Mouse (Mus musculus) lung, embryonic 15.5 days (tissue): Measurements from ENCODE around the gene Lingo2. TPM values are rescaled to one million over a fixed set of nuclear protein-coding genes. Genes with fewer than 3 reads are reported as not detected.

Source experiments
- ATAC-seq: fragments of 200-750 bp; cut with Nextera tagmentation; 2 replicates; pipeline ENCODE4 v1.8.0; 2017; ENCODE audit warnings: moderate number of reproducible peaks, borderline replicate concordance; ENCODE audit not compliant: low FRiP score, low TSS enrichment; ENCODE audit errors: extremely low read depth
- H3K27ac ChIP-seq: fragments of 300-500 bp; sonication (generic); 2 replicates; pipeline ENCODE4 v1.5.1; 2015; ENCODE audit warnings: moderate library complexity, mild to moderate bottlenecking, inconsistent platforms
- H3K27me3 ChIP-seq: fragments of 300-500 bp; sonication (generic); 2 replicates; pipeline ENCODE4 v1.6.1; 2015; ENCODE audit warnings: inconsistent platforms
- H3K36me3 ChIP-seq: fragments of 300-500 bp; sonication (generic); 2 replicates; pipeline ENCODE4 v1.6.1; 2015; ENCODE audit warnings: inconsistent platforms
- H3K4me1 ChIP-seq: fragments of 300-500 bp; sonication (generic); 2 replicates; pipeline ENCODE4 v1.6.1; 2015; ENCODE audit warnings: inconsistent platforms
- H3K4me2 ChIP-seq: fragments of 300-500 bp; sonication (generic); 2 replicates; pipeline ENCODE4 v1.6.1; 2015; ENCODE audit warnings: inconsistent platforms, mild to moderate bottlenecking, moderate library complexity
- H3K4me3 ChIP-seq: fragments of 300-500 bp; sonication (generic); 2 replicates; pipeline ENCODE4 v1.5.1; 2015; ENCODE audit warnings: mild to moderate bottlenecking, inconsistent platforms
- H3K9ac ChIP-seq: fragments of 300-500 bp; sonication (generic); 2 replicates; pipeline ENCODE4 v1.6.1; 2015; ENCODE audit warnings: inconsistent platforms
- H3K9me3 ChIP-seq: fragments of 300-500 bp; sonication (generic); 2 replicates; pipeline ENCODE4 v1.6.1; 2016; ENCODE audit warnings: inconsistent platforms
- WGBS: fragments of 180-500 bp; shearing (Covaris S2); methylation state at CpG from one replicate; pipeline ENCODE4 v1.1.7; 2015; 5-methylcytosine and 5-hydroxymethylcytosine counted together
- polyA plus RNA-seq: library from polyadenylated mRNA; unstranded; fragments of >200 nt; fragmentation: Nextera tagmentation; extraction: Ambion mirVana; gene quantifications from 2 replicates; pipeline ENCODE4 v1.2.1, GENCODE M21; 2015

Lingo2 gene
- 0.54 and 0.57 TPM in 2 replicates for polyA plus RNA-seq

- no peaks in the 10 kb centered on the region for H3K9me3 ChIP-seq
- peaks cover 57% of the 10 kb centered on the region for H3K27me3 ChIP-seq
Observed at GRCm38 (mm10) chr4:36951150-36951954, at the start of gene Lingo2. Lingo2 (minus strand) TSS chr4:36951747.

DNA sequence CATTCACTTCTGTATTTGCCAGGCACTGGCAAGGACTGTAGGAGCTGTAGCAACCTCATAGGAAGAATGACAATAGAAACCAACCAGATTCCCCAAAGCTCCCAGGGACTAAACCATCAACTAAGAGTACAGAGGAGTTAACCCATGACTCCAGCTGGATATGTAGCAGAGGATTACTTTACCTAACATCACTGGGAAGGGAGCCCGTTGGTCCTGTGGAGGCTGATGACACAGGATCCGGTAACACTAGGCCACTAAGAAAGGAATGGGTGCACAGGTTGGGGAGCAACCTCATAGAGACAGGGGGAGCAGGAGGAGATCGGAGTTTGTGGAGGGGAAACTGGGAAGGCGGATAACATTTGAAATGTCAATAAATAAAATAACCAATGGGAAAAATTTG, 21.8 kb upstream of the Lingo2 start:
- 80% methylated on average over 4 of the region's 4 CpGs for WGBS

More at GRCm38 (mm10) chr4:36951150-36951954, at the start of gene Lingo2:
- peak; percentile 59; the same call in 1 of the 2 replicates for ATAC-seq
- Histone ChIP-seq H3K27ac (no peak within 1 kb of the TSS), H3K4me1 (peaks cover 20% of the 10 kb centered on the region; the same call in 1 of the 2 replicates), H3K9ac (0 out of 2 replicates have a peak within 1 kb of the TSS, but pooled peaks have one; percentile 16), H3K4me3 (peak within 1 kb of the TSS; percentile 47), H3K4me2 (peak within 1 kb of the TSS; percentile 95), H3K36me3 (no peaks in the 10 kb centered on the region)
- 1% methylated on average over 60 of the region's 61 CpGs for WGBS

DNA sequence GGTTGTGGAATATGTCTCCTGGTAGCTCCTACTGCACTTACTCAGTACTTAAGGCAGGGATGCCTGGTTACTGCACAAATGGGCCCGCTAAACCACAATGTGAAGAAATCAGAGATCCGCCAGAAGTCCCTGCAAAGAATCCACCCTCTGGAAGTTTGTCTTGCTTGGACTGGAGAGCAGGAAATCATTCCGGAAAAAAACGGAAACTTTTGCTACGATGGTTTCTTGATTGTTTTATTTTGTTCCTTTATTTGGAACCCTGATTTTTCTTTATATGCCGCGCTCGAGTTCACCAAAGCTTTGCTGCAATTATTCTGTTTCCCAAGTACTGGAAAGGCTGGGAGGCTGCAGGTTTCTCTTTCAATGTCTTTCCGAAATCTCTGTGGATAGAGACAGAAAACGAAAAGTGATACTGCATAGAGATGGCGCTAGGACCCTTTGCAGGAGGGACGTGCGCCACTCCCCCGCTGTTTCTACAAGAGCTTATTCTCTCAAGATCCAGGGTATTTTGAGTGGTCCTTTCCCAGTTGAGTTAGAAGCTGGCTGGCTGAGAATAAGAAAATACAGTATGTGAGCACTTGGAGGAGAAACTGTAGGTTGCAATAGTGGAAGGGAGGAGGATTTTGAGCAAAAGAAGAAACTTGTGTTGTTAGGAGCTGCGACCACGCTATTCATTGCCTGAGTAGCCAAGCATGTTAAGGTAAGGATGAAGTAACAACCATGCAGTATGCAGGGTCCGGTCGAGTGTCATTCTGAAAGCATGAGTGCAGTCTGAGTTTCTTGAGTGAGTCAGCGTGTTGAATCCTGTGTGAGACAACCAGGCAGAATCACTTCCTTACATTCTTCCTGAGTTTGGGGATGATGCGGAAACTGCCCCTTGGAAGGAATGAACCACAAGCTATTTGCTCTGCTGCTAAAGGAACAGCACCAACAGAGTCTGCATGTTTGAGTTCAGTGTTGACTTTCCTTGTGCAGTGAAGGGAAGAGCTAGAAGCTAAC, 1.2 kb upstream of the Lingo2 start:
- Histone ChIP-seq H3K9me3 (no peaks in the 10 kb centered on the region), H3K4me1 (peaks cover 20% of the 10 kb centered on the region; the same call in 1 of the 2 replicates), H3K4me3 (peak overlapping the region; percentile 47), H3K36me3 (no peaks in the 10 kb centered on the region), H3K9ac (no peak overlapping the region), H3K27me3 (peaks cover 52% of the 10 kb centered on the region), H3K27ac (no peak overlapping the region), H3K4me2 (peak overlapping the region; percentile 95)
- no peak for ATAC-seq
- WGBS, result 9% methylated on average over 20 of the region's 20 CpGs

More for the DNA sequence above, 21.8 kb upstream of the Lingo2 start:
- Histone ChIP-seq H3K4me2 (no peak overlapping the region), H3K9me3 (no peaks in the 10 kb centered on the region), H3K36me3 (no peaks in the 10 kb centered on the region), H3K4me3 (no peak overlapping the region), H3K27ac (no peak overlapping the region), H3K4me1 (no peaks in the 10 kb centered on the region), H3K27me3 (no peaks in the 10 kb centered on the region), H3K9ac (no peak overlapping the region)
- no peak for ATAC-seq

DNA sequence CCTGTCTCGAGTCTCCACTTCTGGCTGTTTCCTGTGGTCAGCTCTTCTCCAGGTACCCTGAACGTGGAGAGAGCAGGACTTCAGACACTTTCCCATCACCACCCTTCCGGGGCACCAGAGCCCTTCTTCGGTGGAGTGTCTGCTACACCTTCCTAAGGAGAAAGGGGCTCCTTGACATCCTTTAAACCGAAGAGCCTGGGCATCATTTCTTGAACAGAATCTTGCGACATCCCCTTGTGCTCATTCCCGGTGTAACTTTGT, 338 bp upstream of the Lingo2 start:
- no peak for ATAC-seq
- 0 out of 2 replicates have a peak overlapping the region, but pooled peaks have one; percentile 16 for H3K9ac ChIP-seq
- 2% methylated on average over 7 of the region's 7 CpGs for WGBS

DNA sequence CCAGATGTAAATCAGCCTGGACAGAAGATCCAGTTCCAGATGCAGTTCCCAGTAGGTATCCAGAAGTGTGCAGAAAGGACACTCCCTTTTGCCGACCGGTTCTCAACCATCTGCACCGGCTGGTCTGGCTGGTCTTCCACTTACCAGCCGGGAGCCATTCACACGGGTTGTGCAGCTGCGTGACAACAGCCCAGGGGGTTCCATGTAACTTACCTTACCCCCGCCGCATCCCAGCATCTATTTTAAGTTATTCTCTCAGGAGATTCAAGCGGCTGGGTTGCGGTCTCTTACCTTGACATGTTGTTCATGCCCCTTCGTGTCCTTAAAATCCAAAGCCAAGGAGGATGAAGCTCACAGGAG, 777 bp downstream of the Lingo2 start:
- Histone ChIP-seq H3K27me3 (peaks cover 57% of the 10 kb centered on the region), H3K9me3 (no peaks in the 10 kb centered on the region), H3K4me3 (peak overlapping the region; percentile 47), H3K9ac (no peak overlapping the region), H3K4me1 (peaks cover 20% of the 10 kb centered on the region; the same call in 1 of the 2 replicates), H3K27ac (no peak overlapping the region), H3K4me2 (peak overlapping the region; percentile 95), H3K36me3 (no peaks in the 10 kb centered on the region)
- ATAC-seq, result 0 out of 2 replicates have a peak, but pooled peaks have one; percentile 27
- 2% methylated on average over 11 of the region's 11 CpGs for whole genome bisulfite sequencing

More for the DNA sequence above, 338 bp upstream of the Lingo2 start:
- Histone ChIP-seq H3K9me3 (no peaks in the 10 kb centered on the region), H3K4me3 (peak overlapping the region; percentile 47), H3K27ac (no peak overlapping the region), H3K36me3 (no peaks in the 10 kb centered on the region), H3K27me3 (peaks cover 57% of the 10 kb centered on the region), H3K4me2 (peak overlapping the region; percentile 95), H3K4me1 (peaks cover 20% of the 10 kb centered on the region; the same call in 1 of the 2 replicates)

DNA sequence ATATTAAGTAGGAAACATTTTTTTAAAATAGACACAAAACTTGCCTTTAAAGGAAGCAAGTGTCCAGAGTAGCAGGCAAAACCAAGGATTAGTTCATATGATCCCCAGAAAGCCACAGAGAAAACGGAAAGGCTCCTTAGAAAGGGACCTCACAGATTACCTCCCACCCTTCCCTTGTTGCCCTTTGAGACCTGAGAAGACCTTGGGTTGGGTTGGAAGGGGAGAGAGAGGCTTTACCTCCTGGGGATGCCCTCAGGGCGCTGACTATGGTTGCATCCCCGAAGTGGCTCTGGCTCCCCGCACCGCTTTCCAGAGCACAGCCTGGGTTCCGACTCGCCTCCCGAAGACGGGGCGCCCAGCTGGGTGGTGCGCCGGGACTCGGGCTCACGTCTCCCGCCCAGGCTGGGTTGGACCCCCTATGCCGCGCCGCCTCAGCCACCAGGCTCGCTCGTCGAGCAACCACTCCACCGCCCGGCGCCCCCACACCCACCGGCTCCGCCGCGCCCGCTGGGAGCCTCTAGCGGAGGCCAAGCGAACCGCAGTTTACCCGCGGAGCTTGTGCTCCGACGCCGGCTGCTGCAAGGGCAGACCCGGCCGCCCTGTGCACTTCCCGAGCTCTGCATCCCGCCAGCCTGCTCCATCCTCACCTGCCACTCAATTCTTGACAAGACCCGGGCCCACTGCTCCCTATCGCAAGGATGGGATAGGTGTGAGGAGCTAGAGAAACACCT, 1.4 kb downstream of the Lingo2 start:
- H3K36me3 ChIP-seq, result no peaks in the 10 kb centered on the region
- H3K9me3 ChIP-seq, result no peaks in the 10 kb centered on the region
- ATAC-seq, result peak; percentile 84
- H3K9ac ChIP-seq, result no peak overlapping the region
- WGBS, result 1% methylated on average over 41 of the region's 43 CpGs
- peaks cover 20% of the 10 kb centered on the region; the same call in 1 of the 2 replicates for H3K4me1 ChIP-seq
- H3K4me2 ChIP-seq, result peak overlapping the region; percentile 95
- no peak overlapping the region for H3K27ac ChIP-seq
- peaks cover 57% of the 10 kb centered on the region for H3K27me3 ChIP-seq
- peak overlapping the region; percentile 47 for H3K4me3 ChIP-seq

GRCm38 (mm10) chr4:36890810-36891209, 60.7 kb downstream of the Lingo2 start:
- 79% methylated on average over 1 of the region's 1 CpGs for WGBS
- Histone ChIP-seq H3K4me1 (no peaks in the 10 kb centered on the region), H3K9me3 (no peaks in the 10 kb centered on the region), H3K36me3 (no peaks in the 10 kb centered on the region), H3K27me3 (no peaks in the 10 kb centered on the region), H3K4me2 (no peak overlapping the region), H3K27ac (no peak overlapping the region), H3K4me3 (no peak overlapping the region), H3K9ac (no peak overlapping the region)
- no peak for ATAC-seq

DNA sequence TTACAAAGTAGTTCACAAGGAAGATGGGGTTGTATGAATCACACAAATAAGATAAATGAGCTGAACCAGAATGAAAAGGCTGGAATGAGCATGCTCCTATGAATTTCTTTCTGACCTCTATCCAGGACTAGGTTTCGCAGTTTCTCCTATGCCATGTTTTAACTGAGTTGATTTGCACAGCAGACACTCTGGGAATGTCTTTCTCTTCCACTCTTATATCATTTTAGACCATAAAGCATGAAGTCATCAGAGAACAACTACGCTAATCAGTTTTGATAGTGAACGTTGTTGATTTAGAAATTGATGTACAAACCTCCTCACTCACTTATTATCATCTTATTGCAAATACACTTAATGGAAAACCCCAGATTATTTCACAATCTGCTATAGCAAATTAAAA, 61.2 kb downstream of the Lingo2 start:
- H3K27ac ChIP-seq, result no peak overlapping the region
- no peak for ATAC-seq
- H3K9me3 ChIP-seq, result no peaks in the 10 kb centered on the region
- H3K27me3 ChIP-seq, result no peaks in the 10 kb centered on the region
- no peaks in the 10 kb centered on the region for H3K4me1 ChIP-seq
- no peak overlapping the region for H3K9ac ChIP-seq
- H3K36me3 ChIP-seq, result no peaks in the 10 kb centered on the region
- WGBS, result 75% methylated on average over 3 of the region's 3 CpGs
- H3K4me2 ChIP-seq, result no peak overlapping the region
- no peak overlapping the region for H3K4me3 ChIP-seq

DNA sequence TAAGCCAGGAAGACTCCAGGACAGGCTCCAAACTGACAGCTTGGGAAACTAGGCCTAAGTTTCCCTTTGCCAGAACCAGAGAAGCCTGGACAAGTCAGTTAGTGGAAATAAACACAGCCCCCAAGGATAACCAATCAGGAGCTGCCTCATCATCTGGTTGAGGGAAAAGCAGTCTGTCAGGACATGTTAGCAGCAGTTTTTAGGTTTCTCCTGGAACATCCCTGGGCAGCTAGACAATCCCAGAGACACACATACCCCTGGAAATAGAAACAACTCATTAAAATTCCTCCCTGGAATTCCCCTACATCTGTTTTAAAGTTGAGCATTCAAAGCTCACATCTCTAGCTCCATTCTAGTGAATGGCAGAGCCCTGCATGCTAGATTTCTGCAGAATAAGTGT, 76.8 kb downstream of the Lingo2 start:
- no peaks in the 10 kb centered on the region for H3K36me3 ChIP-seq
- H3K9me3 ChIP-seq, result no peaks in the 10 kb centered on the region
- H3K9ac ChIP-seq, result no peak overlapping the region
- no peak for ATAC-seq
- H3K4me2 ChIP-seq, result no peak overlapping the region
- no peak overlapping the region for H3K4me3 ChIP-seq
- H3K27me3 ChIP-seq, result no peaks in the 10 kb centered on the region
- H3K27ac ChIP-seq, result no peak overlapping the region
- H3K4me1 ChIP-seq, result no peaks in the 10 kb centered on the region

DNA sequence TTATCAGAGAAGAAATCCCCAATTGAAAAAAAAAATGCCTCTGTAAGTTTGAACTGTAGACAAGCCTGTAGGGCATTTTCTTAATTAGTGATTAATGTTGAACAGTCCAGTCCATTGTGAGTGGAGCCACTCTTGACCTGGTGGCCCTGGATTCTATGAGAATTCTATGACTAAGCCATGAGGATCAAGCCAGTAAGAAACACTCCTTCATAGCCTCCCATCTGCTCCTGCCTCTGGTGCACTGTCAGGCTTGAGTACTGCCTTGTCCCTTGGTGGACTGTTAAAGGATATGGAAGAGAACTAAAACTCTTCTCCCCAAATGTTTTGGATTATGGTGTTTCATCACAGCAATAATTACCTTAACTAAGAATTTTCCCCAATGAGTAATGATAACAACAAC, 126.6 kb downstream of the Lingo2 start:
- Histone ChIP-seq H3K4me1 (no peaks in the 10 kb centered on the region), H3K36me3 (no peaks in the 10 kb centered on the region), H3K4me2 (no peak overlapping the region), H3K27me3 (no peaks in the 10 kb centered on the region), H3K9ac (no peak overlapping the region), H3K4me3 (no peak overlapping the region), H3K27ac (no peak overlapping the region), H3K9me3 (no peaks in the 10 kb centered on the region)
- no peak for ATAC-seq

DNA sequence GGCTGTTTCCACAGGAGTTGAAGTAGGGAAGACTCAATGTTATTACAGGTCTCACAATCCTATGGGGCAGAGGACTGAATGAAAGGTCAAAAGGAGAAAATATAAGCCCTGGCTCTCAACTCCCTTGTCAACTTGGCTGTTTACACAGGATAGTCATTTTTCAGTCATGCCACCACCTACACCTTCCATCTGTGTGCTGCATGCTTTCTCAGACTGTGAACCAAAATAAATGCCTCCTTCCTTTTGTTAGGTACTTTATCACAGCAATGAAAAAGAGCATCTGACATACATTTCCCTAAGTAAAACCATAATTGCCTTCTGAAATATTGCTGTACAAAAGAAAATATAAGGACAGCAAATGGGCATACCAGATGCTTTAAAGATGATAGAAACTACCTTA, 129.6 kb downstream of the Lingo2 start:
- H3K36me3 ChIP-seq, result no peaks in the 10 kb centered on the region
- no peaks in the 10 kb centered on the region for H3K27me3 ChIP-seq
- ATAC-seq, result no peak

More for the DNA sequence above, 129.6 kb downstream of the Lingo2 start:
- Histone ChIP-seq H3K4me1 (no peaks in the 10 kb centered on the region), H3K4me3 (no peak overlapping the region), H3K27ac (no peak overlapping the region), H3K9me3 (no peaks in the 10 kb centered on the region), H3K4me2 (no peak overlapping the region), H3K9ac (no peak overlapping the region)
